Mouse (Mus musculus): ENCODE data around the gene Lbx1.

Lbx1 gene

GRCm38 (mm10) chr19:45226246-45226645, 9.4 kb downstream of the Lbx1 start:
- in situ Hi-C loops (cut with MboI; ENCODE audit: low pct_unique_long_range_greater_than_20kb in 1 of 2, low sequenced_read_pairs in 2 of 2, unreplicated experiment in 1 of 2): loop anchor here (10.0 to 25.0 kb wide), 4 partner anchors 209 to 1614 kb away; partner anchors contain the start of genes Fgf8 (in 1 of the 2), Nkx2-3 (in 1 of the 2) and Npm3 (in 1 of the 2)

GRCm38 (mm10) chr19:45225130-45225529, 10.5 kb downstream of the Lbx1 start:
- in situ Hi-C loops (cut with MboI; ENCODE audit: low pct_unique_long_range_greater_than_20kb in 1 of 2, low sequenced_read_pairs in 2 of 2, unreplicated experiment in 1 of 2): loop anchor here (10.0 to 25.0 kb wide), 4 partner anchors 210 to 1613 kb away; partner anchors contain the start of genes Fgf8 (in 1 of the 2), Nkx2-3 (in 1 of the 2) and Npm3 (in 1 of the 2)

DNA sequence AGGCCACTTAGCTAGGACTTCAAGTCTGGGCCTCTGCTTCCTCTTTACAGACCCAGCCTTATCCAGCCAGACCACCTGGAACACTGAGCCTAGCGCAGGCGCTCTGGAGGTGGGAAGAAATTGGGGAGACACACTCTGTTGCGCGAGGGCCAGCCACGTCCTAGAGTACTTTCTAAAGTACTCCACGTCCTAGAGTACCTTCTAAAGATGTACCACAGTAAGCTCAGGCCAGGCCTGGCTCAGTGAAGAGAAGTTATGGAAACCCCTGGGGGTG, 11.4 kb downstream of the Lbx1 start:
- in situ Hi-C loops (cut with MboI; ENCODE audit: low pct_unique_long_range_greater_than_20kb in 1 of 2, low sequenced_read_pairs in 2 of 2, unreplicated experiment in 1 of 2): loop anchor here (5.0 to 10.0 kb wide), 5 partner anchors 211 to 521 kb away; partner anchors contain the start of genes Fgf8 (in 1 of the 2) and Npm3 (in 1 of the 2)

DNA sequence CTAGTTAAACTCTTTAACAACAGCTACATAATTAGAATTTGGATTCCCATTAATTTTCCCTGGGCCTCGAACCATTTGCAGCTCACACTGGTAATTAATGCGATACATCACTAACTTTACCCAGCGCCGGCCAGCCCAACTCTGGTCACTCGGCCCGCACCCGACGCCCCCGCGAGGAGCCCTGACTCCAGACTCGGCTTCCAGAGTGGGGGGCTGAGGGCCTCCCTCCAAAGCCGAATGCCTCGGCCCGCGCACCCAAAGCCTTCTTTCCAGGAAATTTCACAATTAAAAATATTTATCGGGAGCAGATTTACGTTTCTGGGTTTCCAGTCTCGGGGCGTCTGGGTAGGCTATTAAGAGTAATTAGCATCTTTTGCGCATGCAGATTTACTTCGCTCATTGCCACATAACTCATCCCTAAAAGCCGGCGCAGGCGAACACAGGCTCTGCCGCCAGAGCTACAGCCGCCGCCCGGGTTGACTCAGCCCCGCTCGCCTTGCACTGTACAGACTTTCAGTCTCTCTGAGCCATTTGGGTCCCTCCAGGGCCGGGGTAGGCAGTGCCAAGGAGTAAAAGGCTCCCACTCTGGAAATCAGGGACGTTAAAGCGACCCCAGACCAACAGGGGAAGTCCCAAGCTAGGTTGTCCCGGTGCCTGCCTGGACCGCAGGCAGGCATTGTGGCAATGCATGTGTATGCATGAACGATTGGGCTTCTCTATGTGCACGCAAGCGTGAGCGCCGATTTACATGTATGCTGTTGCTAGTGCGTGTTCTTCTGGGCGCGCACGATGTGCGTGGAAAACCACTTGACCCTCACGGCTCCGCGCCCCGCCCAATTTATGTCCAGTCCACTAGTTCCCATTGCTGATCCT, 12.0 kb downstream of the Lbx1 start:
- in situ Hi-C loops (cut with MboI; ENCODE audit: low pct_unique_long_range_greater_than_20kb in 1 of 2, low sequenced_read_pairs in 2 of 2, unreplicated experiment in 1 of 2): loop anchor here (5.0 to 10.0 kb wide), 5 partner anchors 211 to 521 kb away; partner anchors contain the start of genes Fgf8 (in 1 of the 2) and Npm3 (in 1 of the 2)

- in situ Hi-C loops (cut with MboI; ENCODE audit: low pct_unique_long_range_greater_than_20kb in 1 of 2, low sequenced_read_pairs in 2 of 2, unreplicated experiment in 1 of 2): loop anchor here (5.0 to 10.0 kb wide), 5 partner anchors 213 to 523 kb away; partner anchors contain the start of genes Fgf8 (in 1 of the 2) and Npm3 (in 1 of the 2)
Measured at GRCm38 (mm10) chr19:45222141-45222782, 13.3 kb downstream of the Lbx1 start.

DNA sequence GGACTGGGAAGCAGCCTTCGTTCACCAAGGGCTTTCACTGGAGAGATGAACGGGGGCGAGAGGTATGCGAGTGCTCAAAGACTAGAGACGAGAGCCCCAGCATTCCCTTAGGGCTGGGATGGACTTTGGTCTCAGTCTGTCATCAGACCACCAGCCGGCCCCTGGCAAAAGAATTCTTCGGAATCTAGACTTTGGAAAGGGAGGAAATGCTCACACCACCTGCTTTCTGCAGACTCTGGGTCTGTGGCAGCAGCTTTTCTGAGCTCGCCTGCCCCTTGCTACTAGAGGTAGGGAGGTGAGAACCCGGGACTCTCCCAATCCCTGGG, 14.2 kb downstream of the Lbx1 start:
- in situ Hi-C loops (cut with MboI; ENCODE audit: low pct_unique_long_range_greater_than_20kb in 1 of 2, low sequenced_read_pairs in 2 of 2, unreplicated experiment in 1 of 2): loop anchor here (5.0 to 10.0 kb wide), 5 partner anchors 213 to 523 kb away; partner anchors contain the start of genes Fgf8 (in 1 of the 2) and Npm3 (in 1 of the 2)

- in situ Hi-C loops (cut with MboI; ENCODE audit: low pct_unique_long_range_greater_than_20kb in 1 of 2, low sequenced_read_pairs in 2 of 2, unreplicated experiment in 1 of 2): loop anchor here (5.0 to 10.0 kb wide), 5 partner anchors 214 to 524 kb away; partner anchors contain the start of genes Fgf8 (in 1 of the 2) and Npm3 (in 1 of the 2)
Measured at GRCm38 (mm10) chr19:45220593-45221457, 14.8 kb downstream of the Lbx1 start.

GRCm38 (mm10) chr19:45216240-45216639, 19.4 kb downstream of the Lbx1 start:
- in situ Hi-C loops (cut with MboI; ENCODE audit: low pct_unique_long_range_greater_than_20kb in 1 of 2, low sequenced_read_pairs in 2 of 2, unreplicated experiment in 1 of 2): loop anchor here in 1 of 2 experiments (5.0 kb wide), 1 partner anchor 44 kb away; no protein-coding TSS in a partner anchor

- in situ Hi-C loops (cut with MboI; ENCODE audit: low pct_unique_long_range_greater_than_20kb in 1 of 2, low sequenced_read_pairs in 2 of 2, unreplicated experiment in 1 of 2): loop anchor here in 1 of 2 experiments (5.0 kb wide), 1 partner anchor 43 kb away; no protein-coding TSS in a partner anchor
Measured at GRCm38 (mm10) chr19:45215431-45215830, 20.2 kb downstream of the Lbx1 start.

GRCm38 (mm10) chr19:45209776-45210422, 25.7 kb downstream of the Lbx1 start:
- in situ Hi-C loops (cut with MboI; ENCODE audit: low pct_unique_long_range_greater_than_20kb in 1 of 2, low sequenced_read_pairs in 2 of 2, unreplicated experiment in 1 of 2): no loop called here

- in situ Hi-C loops (cut with MboI; ENCODE audit: low pct_unique_long_range_greater_than_20kb in 1 of 2, low sequenced_read_pairs in 2 of 2, unreplicated experiment in 1 of 2): no loop called here
Measured at GRCm38 (mm10) chr19:45209191-45209590, 26.4 kb downstream of the Lbx1 start.

- in situ Hi-C loops (cut with MboI; ENCODE audit: low pct_unique_long_range_greater_than_20kb in 1 of 2, low sequenced_read_pairs in 2 of 2, unreplicated experiment in 1 of 2): no loop called here
Measured at GRCm38 (mm10) chr19:45208438-45209060, 27.1 kb downstream of the Lbx1 start.

DNA sequence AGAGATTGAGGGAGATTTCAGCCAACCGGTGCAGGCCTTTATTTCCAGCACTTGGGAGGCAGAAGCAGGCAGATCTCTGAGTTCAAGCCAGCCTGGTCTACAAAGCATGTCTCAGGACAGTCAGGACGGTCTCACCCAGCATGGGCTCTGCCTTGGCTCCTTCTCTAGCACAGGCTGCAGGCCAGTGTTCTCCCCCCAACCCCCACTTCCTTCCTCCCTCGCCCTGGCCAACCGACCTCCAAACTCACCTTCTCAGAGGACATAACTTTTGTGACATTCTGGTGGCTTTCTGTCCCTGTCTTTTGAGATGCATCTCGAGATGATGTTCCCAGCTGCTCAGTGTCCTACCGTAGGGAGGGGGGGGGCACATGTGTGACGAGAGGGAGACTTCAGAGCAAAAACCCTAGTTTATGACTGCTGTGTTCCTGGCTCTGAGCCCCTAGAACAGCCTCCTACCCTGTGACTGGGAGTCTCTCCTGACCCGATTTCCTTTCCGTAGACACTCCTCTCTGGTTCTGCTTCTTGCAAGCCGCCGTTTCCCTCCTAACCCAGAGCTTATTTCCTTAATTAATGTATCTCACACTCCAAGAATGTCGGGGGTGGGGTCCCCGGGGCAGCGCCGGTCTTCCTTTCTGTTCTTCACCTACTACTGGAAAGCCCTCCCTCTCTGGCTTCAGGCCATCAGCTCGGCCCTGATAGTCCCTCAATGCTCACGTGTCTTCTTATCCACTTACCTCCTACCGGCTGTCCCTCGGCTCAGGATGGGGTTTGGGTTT, 27.8 kb downstream of the Lbx1 start:
- in situ Hi-C loops (cut with MboI; ENCODE audit: low pct_unique_long_range_greater_than_20kb in 1 of 2, low sequenced_read_pairs in 2 of 2, unreplicated experiment in 1 of 2): no loop called here

- in situ Hi-C loops (cut with MboI; ENCODE audit: low pct_unique_long_range_greater_than_20kb in 1 of 2, low sequenced_read_pairs in 2 of 2, unreplicated experiment in 1 of 2): no loop called here
Measured at GRCm38 (mm10) chr19:45207153-45207552, 28.5 kb downstream of the Lbx1 start.

- in situ Hi-C loops (cut with MboI; ENCODE audit: low pct_unique_long_range_greater_than_20kb in 1 of 2, low sequenced_read_pairs in 2 of 2, unreplicated experiment in 1 of 2): no loop called here
Measured at GRCm38 (mm10) chr19:45205311-45206105, 30.1 kb downstream of the Lbx1 start.

DNA sequence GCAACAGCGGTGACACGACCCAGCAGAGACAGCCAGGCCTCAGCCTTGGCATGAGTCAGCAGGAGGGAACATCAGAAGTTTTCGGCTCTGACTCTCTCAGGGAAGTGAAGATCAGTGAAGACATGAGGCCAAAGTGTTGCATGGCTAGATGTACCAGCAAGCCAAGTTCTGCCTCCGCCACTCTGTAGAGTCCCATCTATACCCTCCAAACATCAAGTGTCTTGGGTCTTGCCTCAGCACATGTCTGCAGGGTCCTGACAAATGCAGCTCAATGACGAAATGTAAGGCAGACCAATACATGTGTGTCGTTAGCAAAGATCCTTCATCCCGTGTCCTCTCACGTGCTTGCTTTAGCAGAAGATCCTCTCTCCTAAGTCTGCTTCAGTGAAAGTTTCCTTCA, 38.6 kb downstream of the Lbx1 start:
- in situ Hi-C loops (cut with MboI; ENCODE audit: low pct_unique_long_range_greater_than_20kb in 1 of 2, low sequenced_read_pairs in 2 of 2, unreplicated experiment in 1 of 2): no loop called here

Measured in mouse embryonic stem cell (cell line).